Mouse (Mus musculus): ENCODE data around the gene Ambra1. TPM values are rescaled to one million over a fixed set of nuclear protein-coding genes. Genes with fewer than 3 reads are reported as not detected.
"Not testable (repeated sequence)": the region's sequence is repeated elsewhere in the genome, so short reads cannot be mapped to it uniquely, and the experiment has no call there.

Gene Ambra1
- polyA plus RNA-seq, 1 experiment: 15.8 TPM

DNA sequence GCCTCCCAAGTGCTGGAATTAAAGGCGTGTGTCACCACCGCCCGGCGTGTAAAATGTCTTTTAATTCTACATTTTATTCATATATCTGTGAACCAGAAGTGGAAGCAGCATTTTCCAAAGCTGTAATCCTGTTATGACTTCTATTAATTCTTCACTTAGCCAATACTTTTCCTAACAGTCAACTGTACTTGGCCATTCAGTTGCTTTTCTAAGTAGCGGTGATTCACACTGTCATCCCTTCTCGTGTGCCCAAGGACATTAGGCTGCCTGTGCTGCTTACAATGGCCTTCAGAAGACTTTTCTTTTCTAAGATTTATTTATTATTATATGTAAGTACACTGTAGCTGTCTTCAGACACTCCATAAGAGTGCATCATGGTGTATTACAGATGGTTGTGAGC, 21.6 kb upstream of the Ambra1 start:
- Histone ChIP-seq H3K4me1 (peaks cover 26% of the 10 kb centered on the region), H3K4me3 (replicated peaks) (no peak overlapping the region), H3K27me3 (replicated peaks) (no peaks in the 10 kb centered on the region), H3K36me3 (replicated peaks; ENCODE audit: low read length) (peaks cover 19% of the 10 kb centered on the region), H3K9me3 (no peaks in the 10 kb centered on the region)
- no peak for TF ChIP-seq FLI1 (IDR thresholded peaks at IDR 0.05; ENCODE audit: low read length)
- no peak for TF ChIP-seq GATA1 (IDR thresholded peaks at IDR 0.05; ENCODE audit: borderline replicate concordance, low read length)

DNA sequence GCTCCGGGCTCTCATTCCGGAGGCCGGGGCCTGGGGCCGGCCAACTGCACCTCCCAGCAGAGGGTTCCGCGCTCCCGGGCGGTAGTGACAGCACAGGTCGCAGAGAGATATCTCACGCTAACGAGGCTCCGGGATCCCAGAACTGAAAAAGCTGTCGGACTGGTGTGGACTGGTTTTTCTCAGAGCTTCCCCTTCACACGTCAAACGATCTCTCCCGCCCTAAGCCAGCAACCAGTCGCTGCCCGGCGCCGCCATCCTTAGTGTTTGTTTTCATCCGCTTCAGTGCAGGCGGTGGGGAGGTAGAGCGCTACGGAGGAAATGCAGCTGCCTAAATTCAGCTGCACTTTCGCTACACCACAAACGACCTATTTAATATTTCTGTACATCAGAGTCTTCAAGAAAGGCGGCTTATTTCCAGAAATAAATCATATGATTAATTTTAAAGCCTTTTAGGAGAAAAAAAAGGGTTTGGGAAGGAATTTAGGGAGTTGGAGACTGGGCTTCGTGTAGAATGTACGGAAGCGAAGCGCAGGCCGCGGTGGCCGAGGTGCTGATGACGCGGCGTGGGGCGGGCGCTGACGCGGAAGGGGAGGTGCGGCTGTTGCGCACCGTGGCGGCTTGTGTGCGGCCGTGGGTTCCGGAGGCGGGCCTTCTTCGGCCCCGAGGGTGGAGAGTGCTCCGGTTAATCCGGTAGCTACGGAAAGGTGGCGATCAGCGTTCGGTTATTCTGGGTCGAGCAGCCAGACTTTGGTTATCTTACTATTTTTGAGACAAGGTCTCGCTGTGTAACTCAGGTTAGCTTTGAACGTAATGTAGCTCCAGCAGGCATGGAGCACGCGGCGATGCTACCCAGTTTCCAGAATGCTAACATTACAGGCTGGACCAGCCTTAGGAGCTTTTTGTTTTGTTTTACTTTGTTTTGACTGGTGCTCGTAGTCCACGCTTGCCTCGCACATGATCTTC, 19.4 kb upstream of the Ambra1 start, which contains the start of the genes Atg13 and Harbi1:
Gene Atg13, minus strand, starts transcription at position 305 of the 963 bp plus-strand sequence.
Gene Harbi1, plus strand, starts transcription at position 581 of the 963 bp plus-strand sequence.
- no peaks in the 10 kb centered on the region for H3K27me3 ChIP-seq (replicated peaks)
- TF ChIP-seq FLI1 (IDR thresholded peaks at IDR 0.05; ENCODE audit: low read length) (0 out of 2 replicates have a peak, but pooled peaks have one; percentile 16), GATA1 (IDR thresholded peaks at IDR 0.05; ENCODE audit: borderline replicate concordance, low read length) (no peak)

DNA sequence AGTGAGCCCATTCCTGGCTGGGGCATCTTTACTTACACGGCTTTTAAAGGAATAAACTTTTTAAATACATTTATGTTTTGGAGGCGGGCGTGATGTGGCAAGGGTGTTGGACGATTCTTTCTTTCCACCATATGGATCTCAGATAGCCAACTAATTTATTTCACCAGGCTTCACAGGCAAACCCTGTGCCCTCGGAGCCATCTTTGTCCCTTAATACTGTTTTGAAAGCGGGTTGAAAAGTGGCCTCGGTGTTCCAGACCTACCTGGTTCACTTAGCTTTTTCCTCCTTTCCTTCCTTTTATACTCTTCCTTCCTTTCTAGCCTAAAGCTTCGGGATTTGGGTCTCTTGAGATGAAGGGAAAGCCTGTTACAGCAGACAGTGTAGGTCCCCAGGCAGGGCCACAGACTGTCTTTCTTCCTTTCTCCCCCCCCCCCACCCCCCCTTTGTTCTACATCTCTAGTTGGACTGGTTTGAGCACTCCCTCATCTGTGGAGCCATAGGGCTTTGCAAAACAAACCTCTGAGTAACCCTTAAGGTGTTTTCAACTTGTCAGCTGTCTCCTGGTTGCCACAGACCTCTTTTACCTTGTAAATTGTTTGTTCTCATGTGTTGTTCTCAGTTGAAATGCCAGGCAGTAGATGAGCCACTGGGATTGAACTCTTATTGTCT, 18.5 kb upstream of the Ambra1 start:
- no peaks in the 10 kb centered on the region for H3K27me3 ChIP-seq (replicated peaks)
- H3K9me3 ChIP-seq: no peaks in the 10 kb centered on the region
- H3K36me3 ChIP-seq (replicated peaks; ENCODE audit: low read length): peaks cover 18% of the 10 kb centered on the region
- peak overlapping the region; percentile 95 for H3K4me3 ChIP-seq (replicated peaks)
- TF ChIP-seq FLI1 (IDR thresholded peaks at IDR 0.05; ENCODE audit: low read length) (no peak), GATA1 (IDR thresholded peaks at IDR 0.05; ENCODE audit: borderline replicate concordance, low read length) (no peak)
- peaks cover 34% of the 10 kb centered on the region for H3K4me1 ChIP-seq

More for the DNA sequence above, 19.4 kb upstream of the Ambra1 start, which contains the start of the genes Atg13 and Harbi1:
- H3K4me3 ChIP-seq (replicated peaks): peak within 1 kb of the TSS; percentile 95
- no peaks in the 10 kb centered on the region for H3K9me3 ChIP-seq
- H3K36me3 ChIP-seq (replicated peaks; ENCODE audit: low read length): peaks cover 14% of the 10 kb centered on the region
- H3K4me1 ChIP-seq: peaks cover 30% of the 10 kb centered on the region

DNA sequence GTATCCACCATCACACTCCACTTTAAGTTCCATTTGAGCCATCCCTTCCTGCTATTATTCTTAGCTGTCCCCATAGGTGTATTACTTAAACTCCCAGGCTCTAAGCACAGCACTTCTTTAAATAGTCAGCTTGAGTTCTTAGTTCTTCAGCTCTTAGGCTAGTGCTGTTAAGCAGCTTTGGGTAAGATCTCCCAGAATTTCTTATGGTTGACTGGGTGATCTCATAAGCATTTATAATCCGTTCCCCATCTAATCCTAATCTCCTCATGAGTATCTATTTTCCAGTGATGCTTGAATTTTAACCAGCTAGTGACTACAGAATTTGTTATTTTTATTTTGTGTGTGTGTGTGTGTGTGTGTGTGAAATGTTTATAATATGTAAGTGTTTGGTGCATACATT, 15.0 kb upstream of the Ambra1 start:
- peaks cover 22% of the 10 kb centered on the region for H3K4me1 ChIP-seq
- no peaks in the 10 kb centered on the region for H3K9me3 ChIP-seq
- H3K27me3 ChIP-seq (replicated peaks): no peaks in the 10 kb centered on the region
- H3K4me3 ChIP-seq (replicated peaks): no peak overlapping the region
- H3K36me3 ChIP-seq (replicated peaks; ENCODE audit: low read length): peaks cover 39% of the 10 kb centered on the region
- TF ChIP-seq GATA1 (IDR thresholded peaks at IDR 0.05; ENCODE audit: borderline replicate concordance, low read length): no peak
- TF ChIP-seq FLI1 (IDR thresholded peaks at IDR 0.05; ENCODE audit: low read length): no peak

DNA sequence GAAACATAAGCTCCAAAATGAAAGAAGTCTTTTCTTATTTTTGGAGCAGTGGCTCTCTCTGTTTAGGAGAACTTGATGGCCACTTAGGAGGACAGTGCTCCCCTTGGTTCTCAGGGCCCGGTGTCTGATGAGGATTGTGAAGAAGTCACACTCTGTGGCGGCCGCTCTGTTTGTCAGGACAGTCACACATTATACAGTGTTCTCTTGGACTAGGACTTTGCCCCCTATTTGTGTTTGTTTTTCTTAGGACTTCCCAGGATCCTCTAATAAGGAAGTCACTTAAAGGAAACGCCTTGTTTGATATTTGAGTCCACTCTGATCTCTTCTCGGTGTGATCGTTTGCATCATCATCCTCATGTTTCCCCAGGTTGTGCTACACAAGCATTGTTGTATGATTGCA, 11.7 kb upstream of the Ambra1 start:
- TF ChIP-seq FLI1 (IDR thresholded peaks at IDR 0.05; ENCODE audit: low read length) (no peak), GATA1 (IDR thresholded peaks at IDR 0.05; ENCODE audit: borderline replicate concordance, low read length) (no peak)
- Histone ChIP-seq H3K9me3 (no peaks in the 10 kb centered on the region), H3K36me3 (replicated peaks; ENCODE audit: low read length) (peaks cover 46% of the 10 kb centered on the region)

DNA sequence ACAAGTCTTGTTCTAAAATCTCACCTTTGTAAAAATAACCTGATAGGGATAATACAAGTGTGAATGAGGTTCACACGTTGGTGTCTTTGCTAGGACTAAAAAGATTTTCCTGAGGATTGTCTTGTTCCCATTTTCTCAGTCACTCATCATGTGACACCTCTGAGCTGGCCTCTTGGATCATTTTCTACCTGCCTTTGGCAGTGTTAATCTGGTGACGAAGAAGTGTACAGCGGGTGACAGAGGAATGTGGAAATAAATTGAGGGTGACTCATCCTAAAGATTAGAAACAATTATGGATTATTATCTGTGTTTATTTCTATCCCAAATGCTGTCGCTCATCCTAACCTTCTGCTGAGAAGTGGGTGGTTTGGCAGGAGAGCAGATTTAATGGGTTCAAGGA, 6.6 kb upstream of the Ambra1 start:
- peaks cover 39% of the 10 kb centered on the region for H3K4me1 ChIP-seq
- no peaks in the 10 kb centered on the region for H3K9me3 ChIP-seq
- H3K36me3 ChIP-seq (replicated peaks; ENCODE audit: low read length): peaks cover 27% of the 10 kb centered on the region
- no peaks in the 10 kb centered on the region for H3K27me3 ChIP-seq (replicated peaks)
- TF ChIP-seq FLI1 (IDR thresholded peaks at IDR 0.05; ENCODE audit: low read length): no peak
- TF ChIP-seq GATA1 (IDR thresholded peaks at IDR 0.05; ENCODE audit: borderline replicate concordance, low read length): no peak
- H3K4me3 ChIP-seq (replicated peaks): no peak overlapping the region

More for the DNA sequence above, 11.7 kb upstream of the Ambra1 start:
- Histone ChIP-seq H3K4me1 (peaks cover 9% of the 10 kb centered on the region), H3K27me3 (replicated peaks) (no peaks in the 10 kb centered on the region), H3K4me3 (replicated peaks) (no peak overlapping the region)

DNA sequence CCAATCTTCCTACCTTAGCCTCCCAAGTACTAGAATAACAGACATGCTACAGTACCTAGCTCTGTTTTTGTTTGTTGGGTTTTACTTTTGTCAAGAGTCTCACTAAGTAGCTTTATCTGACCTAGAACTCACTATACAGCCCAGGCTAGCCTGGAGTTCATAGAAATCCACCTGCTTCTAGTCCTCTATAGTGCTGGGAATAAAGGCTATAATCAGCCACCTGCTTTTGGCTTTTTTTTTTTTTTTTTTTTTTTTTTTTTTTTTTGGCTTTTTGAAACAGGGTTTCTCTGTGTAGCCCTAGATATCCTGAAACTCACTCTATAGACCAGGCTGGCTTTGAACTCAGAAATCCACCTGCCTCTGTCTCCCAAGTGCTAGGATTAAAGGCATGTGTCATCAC, 6.0 kb upstream of the Ambra1 start:
- Histone ChIP-seq H3K27me3 (replicated peaks) (no peaks in the 10 kb centered on the region), H3K36me3 (replicated peaks; ENCODE audit: low read length) (peaks cover 21% of the 10 kb centered on the region), H3K4me3 (replicated peaks) (no peak overlapping the region), H3K4me1 (peaks cover 43% of the 10 kb centered on the region), H3K9me3 (no peaks in the 10 kb centered on the region)
- no peak for TF ChIP-seq FLI1 (IDR thresholded peaks at IDR 0.05; ENCODE audit: low read length)
- TF ChIP-seq GATA1 (IDR thresholded peaks at IDR 0.05; ENCODE audit: borderline replicate concordance, low read length): no peak

DNA sequence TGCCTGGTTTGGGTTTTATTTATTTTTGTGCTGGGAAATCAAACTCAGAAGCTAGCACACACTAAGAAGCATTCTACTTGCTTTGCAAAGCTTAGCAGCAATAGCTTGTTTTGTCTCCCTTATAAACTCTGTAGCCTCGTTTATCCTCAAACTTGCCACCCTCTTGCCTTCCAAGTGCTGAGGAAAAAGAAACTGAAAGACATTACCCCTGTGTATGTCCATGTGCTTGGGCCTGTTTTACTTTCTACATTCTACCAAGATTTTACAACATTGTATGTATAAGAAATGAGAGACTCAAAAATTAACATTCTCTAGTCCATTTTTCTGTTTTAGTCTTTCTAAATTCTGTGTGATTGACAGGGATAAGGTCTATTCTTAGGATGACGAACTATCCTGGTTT, 5.2 kb upstream of the Ambra1 start:
- H3K27me3 ChIP-seq (replicated peaks): no peaks in the 10 kb centered on the region
- H3K4me1 ChIP-seq: peaks cover 48% of the 10 kb centered on the region
- no peaks in the 10 kb centered on the region for H3K9me3 ChIP-seq
- peak overlapping the region; percentile 70 for H3K4me3 ChIP-seq (replicated peaks)
- no peak for TF ChIP-seq FLI1 (IDR thresholded peaks at IDR 0.05; ENCODE audit: low read length)
- no peak for TF ChIP-seq GATA1 (IDR thresholded peaks at IDR 0.05; ENCODE audit: borderline replicate concordance, low read length)
- H3K36me3 ChIP-seq (replicated peaks; ENCODE audit: low read length): peaks cover 14% of the 10 kb centered on the region

DNA sequence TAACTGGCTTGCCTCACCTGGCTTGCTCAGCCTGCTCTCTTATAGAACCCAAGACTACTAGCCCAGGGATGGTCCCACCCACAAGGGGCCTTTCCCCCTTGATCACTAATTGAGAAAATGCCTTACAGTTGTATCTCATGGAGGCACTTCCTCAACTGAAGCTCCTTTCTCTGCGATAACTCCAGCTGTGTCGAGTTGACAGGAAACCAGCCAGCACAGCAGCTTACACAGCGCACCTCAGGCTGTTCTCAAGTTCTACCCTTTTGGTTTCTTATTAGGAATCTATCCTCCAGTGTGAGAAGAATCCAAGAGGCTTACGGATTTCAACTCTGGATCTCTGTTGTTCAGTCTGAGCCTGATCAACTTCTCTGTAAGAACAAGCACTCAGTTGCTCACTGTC, 4.5 kb upstream of the Ambra1 start:
- not testable (repeated sequence) for H3K27me3 ChIP-seq (replicated peaks); H3K36me3 ChIP-seq (replicated peaks; ENCODE audit: low read length); H3K9me3 ChIP-seq
- Histone ChIP-seq H3K4me1 (peaks cover 48% of the 10 kb centered on the region), H3K4me3 (replicated peaks) (peak overlapping the region; percentile 83)

DNA sequence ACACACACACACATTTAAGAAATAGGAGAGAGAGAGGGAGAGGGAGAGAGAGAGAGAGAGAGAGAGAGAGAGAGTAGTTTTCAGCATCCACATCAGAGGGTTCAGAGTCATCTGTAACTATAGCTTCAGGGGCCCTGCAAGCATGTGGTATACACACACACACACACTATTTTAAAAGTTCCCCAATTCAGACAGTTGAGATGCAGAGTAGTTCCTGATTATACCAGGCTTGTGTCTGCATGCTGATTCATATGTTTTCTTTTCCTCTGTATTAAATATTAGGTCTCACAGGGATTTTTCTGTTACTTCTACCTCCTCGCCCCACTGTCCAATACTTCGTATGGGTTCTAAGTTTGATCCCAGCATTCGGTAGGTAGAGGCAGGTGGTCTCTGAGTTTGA, 2.9 kb upstream of the Ambra1 start:
- Histone ChIP-seq H3K36me3 (replicated peaks; ENCODE audit: low read length) (peaks cover under 1% of the 10 kb centered on the region), H3K4me1 (peaks cover 50% of the 10 kb centered on the region), H3K4me3 (replicated peaks) (no peak overlapping the region), H3K9me3 (no peaks in the 10 kb centered on the region), H3K27me3 (replicated peaks) (no peaks in the 10 kb centered on the region)
- TF ChIP-seq FLI1 (IDR thresholded peaks at IDR 0.05; ENCODE audit: low read length) (no peak), GATA1 (IDR thresholded peaks at IDR 0.05; ENCODE audit: borderline replicate concordance, low read length) (no peak)

All from megakaryocyte, embryonic 14.5 days (primary cell).